Mouse (Mus musculus) bone marrow, adult 2 months (tissue): Measurements from ENCODE around the gene Maco1. TPM values are rescaled to one million over a fixed set of nuclear protein-coding genes. Genes with fewer than 3 reads are reported as not detected.

Experiments used
- H3K27ac ChIP-seq: fragments of 200-500 bp; 2 replicates; pipeline ENCODE4 v1.5.1; 2012; ENCODE audit warnings: low read depth, mild to moderate bottlenecking, control low read depth, inconsistent platforms, low read length; ENCODE audit not compliant: control insufficient read depth, poor library complexity, insufficient read depth
- H3K4me1 ChIP-seq: fragments of 200-500 bp; 2 replicates; pipeline ENCODE4 v1.6.1; 2011; ENCODE audit warnings: low read length; ENCODE audit not compliant: control insufficient read depth, insufficient read depth
- H3K4me3 ChIP-seq: fragments of 200-500 bp; replicated peaks from 2 replicates; pipeline ENCODE3; 2011; ENCODE audit warnings: mild to moderate bottlenecking, low read depth, low read length, control low read depth; ENCODE audit not compliant: control insufficient read depth
- CTCF ChIP-seq: fragments of 200-500 bp; IDR thresholded peaks from 2 replicates; pipeline ENCODE4 v1.5.1; 2011; ENCODE audit warnings: low read length, control low read depth; ENCODE audit not compliant: control insufficient read depth, insufficient read depth
- POLR2A ChIP-seq: fragments of 200-500 bp; IDR thresholded peaks from 2 replicates; pipeline ENCODE4 v1.6.1; 2011; ENCODE audit warnings: low read depth, mild to moderate bottlenecking, control low read depth, low read length, borderline replicate concordance; ENCODE audit not compliant: control insufficient read depth
- WGBS: fragments of 180-500 bp; shearing (Covaris S2); methylation state at CpG from one replicate; pipeline ENCODE4 v1.1.7; 2018; 5-methylcytosine and 5-hydroxymethylcytosine counted together
- polyA plus RNA-seq: library from polyadenylated mRNA; stranded (reverse); fragments of >200 nt; gene quantifications from 2 replicates; pipeline ENCODE4 v1.2.4, GENCODE M21; 2011; ENCODE audit warnings: low replicate concordance; ENCODE audit not compliant: missing spikeins, insufficient read depth, insufficient read length

The Maco1 gene
- polyA plus RNA-seq, 1 experiment = 24.3 TPM

GRCm38 (mm10) chr4:134760793-134761201 is 92.3 kb downstream of the Maco1 start:
- Histone ChIP-seq H3K27ac (peak overlapping the region; percentile 74), H3K4me3 (peak overlapping the region; percentile 13), H3K4me1 (peaks cover 62% of the 10 kb centered on the region)
- WGBS = 18% methylated on average over 9 of the region's 9 CpGs
- no peak for TF ChIP-seq CTCF
- no peak for TF ChIP-seq POLR2A

DNA sequence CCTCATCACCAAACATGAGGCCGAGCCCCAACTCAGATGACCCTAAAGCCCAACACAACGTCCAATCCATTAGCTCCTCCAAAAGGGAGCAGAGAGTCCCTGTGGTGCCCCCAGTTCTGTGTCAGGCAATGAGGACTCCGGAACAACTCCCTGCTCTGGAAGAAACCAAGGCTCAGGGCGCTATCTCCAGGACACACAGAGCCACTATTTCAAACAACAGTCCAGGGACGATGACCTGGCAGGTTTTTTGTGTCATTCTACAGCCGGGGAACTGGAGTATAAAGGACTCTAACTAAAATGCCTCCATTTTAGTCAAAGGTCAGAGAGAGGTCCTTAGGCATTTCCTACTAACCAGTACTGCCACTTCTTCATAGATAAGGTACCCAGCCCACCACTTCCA is 92.9 kb downstream of the Maco1 start:
- Histone ChIP-seq H3K27ac (peak overlapping the region; percentile 74), H3K4me1 (peaks cover 65% of the 10 kb centered on the region), H3K4me3 (no peak overlapping the region)
- TF ChIP-seq CTCF (no peak), POLR2A (no peak)
- 38% methylated on average over 6 of the region's 6 CpGs for WGBS

DNA sequence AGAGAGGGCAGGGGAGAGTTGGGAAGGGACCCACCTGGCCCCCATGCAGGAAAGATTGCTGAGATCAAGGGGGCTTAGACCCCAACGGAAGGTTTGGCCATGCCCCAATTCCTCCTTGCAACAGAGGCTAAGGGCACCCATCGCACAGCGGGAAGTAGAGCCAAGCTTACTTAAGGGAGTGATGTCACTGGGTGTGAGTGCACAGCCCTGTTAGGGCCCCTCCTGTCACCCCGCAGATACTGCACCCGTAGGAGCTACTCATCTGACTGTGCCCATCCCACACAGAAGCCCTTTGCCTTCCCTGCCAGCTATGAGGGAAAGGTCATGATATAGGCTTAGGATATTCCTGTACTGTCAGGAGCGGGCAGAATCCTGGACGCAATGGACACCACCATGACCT is 93.6 kb downstream of the Maco1 start:
- peak overlapping the region; percentile 74 for H3K27ac ChIP-seq
- 37% methylated on average over 7 of the region's 7 CpGs for WGBS
- TF ChIP-seq POLR2A = no peak
- peaks cover 67% of the 10 kb centered on the region for H3K4me1 ChIP-seq
- no peak overlapping the region for H3K4me3 ChIP-seq

DNA sequence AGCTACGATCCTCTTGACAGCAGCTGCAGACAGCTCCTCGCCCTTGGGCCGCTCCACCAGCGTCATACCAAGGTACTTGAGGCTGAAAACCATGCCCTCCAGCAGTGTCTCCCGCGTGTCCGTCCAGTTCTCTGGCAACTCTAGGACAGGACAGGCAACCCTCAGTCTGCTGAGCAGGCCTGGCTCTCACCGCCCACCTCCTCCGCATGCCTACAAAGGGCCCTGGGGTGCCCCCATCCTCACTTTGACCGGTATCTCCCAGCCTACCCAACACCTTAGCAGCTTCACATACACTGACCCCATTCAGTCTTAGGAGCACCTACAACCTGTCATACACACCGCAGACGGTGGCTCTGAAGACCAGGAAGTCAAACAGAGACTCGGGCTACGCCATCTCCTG is 94.2 kb downstream of the Maco1 start:
- peak overlapping the region; percentile 74 for H3K27ac ChIP-seq
- TF ChIP-seq POLR2A (no peak), CTCF (no peak)
- H3K4me1 ChIP-seq = peaks cover 62% of the 10 kb centered on the region
- no peak overlapping the region for H3K4me3 ChIP-seq
- WGBS = 80% methylated on average over 14 of the region's 14 CpGs

DNA sequence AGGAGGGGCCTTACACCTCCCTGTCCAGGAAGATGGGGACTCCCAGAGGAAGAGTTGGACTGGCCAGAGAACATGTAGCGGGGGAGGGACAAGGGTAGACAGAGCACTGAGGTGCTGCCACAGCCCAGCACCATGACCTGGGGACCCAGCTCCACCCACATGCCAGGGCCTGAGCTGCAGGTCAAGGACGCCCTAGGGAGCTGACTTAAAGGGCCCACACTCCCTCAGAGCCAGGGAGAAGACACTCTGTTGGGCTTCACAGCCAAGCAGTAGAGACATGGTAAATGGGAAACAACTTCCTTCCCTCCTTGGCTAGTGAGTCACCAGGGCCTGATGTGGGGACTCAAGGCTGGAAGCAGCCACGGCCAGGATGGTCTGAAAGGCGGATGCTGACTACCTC is 94.8 kb downstream of the Maco1 start:
- WGBS = 51% methylated on average over 4 of the region's 4 CpGs
- H3K27ac ChIP-seq = peak overlapping the region; percentile 44
- no peak for TF ChIP-seq CTCF
- TF ChIP-seq POLR2A = no peak
- peaks cover 62% of the 10 kb centered on the region for H3K4me1 ChIP-seq
- no peak overlapping the region for H3K4me3 ChIP-seq

DNA sequence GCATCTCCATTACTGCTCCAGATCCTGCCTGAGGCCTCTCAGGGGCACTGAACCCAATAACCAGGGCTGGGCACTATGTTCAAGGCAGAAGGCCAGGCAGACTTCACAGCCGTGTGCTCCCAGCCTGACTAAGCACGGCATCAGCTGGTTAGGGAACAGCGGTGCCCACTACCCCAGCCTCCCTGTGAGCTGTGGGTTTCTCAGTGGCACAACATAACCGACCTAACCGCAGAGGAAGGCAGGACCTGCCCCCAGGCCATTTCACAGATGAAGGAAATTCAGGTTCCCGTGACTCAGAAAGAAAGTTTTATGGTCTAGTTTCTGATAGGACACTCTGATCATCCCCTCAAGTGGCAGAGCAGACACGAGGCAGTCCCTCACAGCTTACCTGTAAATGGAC is 96.2 kb downstream of the Maco1 start:
- Histone ChIP-seq H3K4me3 (no peak overlapping the region), H3K27ac (peak overlapping the region; percentile 76), H3K4me1 (peaks cover 63% of the 10 kb centered on the region)
- TF ChIP-seq CTCF = no peak
- TF ChIP-seq POLR2A = no peak
- 9% methylated on average over 7 of the region's 7 CpGs for WGBS

DNA sequence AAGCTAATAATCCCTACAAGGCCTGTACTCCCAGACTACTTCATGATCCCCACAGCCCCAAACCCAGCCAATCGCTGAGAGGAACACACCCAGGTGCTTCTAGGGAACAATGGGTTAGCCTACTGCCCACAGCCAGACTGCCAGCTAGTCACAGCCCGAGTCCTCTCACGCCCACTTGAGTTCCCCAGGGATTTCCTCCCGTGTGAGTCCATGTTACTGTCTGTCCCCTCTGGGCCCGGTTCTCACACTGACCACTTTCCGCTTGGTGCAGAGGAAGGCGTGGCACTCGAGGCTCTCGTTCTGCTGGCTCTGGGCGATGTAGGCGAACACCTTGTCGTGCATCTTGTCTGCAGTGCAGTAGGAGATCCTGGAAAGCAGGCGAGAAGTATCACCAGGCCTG is 98.2 kb downstream of the Maco1 start:
- TF ChIP-seq POLR2A (no peak), CTCF (no peak)
- H3K27ac ChIP-seq = peak overlapping the region; percentile 91
- 65% methylated on average over 13 of the region's 13 CpGs for WGBS
- no peak overlapping the region for H3K4me3 ChIP-seq
- peaks cover 58% of the 10 kb centered on the region for H3K4me1 ChIP-seq

DNA sequence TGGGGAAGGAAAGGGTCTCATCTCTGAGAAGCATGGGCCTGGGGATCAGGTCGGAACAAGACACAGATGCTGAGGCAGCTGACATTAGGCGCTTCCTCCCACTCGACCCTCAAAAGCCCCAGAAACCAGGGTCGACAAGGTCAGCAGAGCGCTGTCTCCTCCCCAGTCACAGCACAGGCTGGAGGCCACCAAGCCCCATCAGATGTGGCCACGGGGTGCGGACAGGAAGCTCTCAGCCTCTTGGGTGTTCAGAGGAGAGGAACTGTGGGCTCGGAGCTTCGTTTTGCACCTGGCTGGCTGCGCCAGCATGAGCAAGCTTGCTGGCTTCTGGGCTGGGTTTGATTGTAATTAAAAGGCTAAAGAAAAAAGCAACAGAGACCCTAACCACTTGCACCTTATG is 98.8 kb downstream of the Maco1 start:
- TF ChIP-seq CTCF (no peak), POLR2A (no peak; the same call in 1 of the 2 replicates)

GRCm38 (mm10) chr4:134753516-134754261 is 99.5 kb downstream of the Maco1 start:
- Histone ChIP-seq H3K27ac (peak overlapping the region; percentile 91), H3K4me1 (peaks cover 47% of the 10 kb centered on the region), H3K4me3 (no peak overlapping the region)
- TF ChIP-seq POLR2A = peak; percentile 24; the same call in 1 of the 2 replicates
- no peak for TF ChIP-seq CTCF
- 25% methylated on average over 17 of the region's 17 CpGs for WGBS

More for the DNA sequence above, 98.8 kb downstream of the Maco1 start:
- Histone ChIP-seq H3K27ac (peak overlapping the region; percentile 91), H3K4me1 (peaks cover 54% of the 10 kb centered on the region), H3K4me3 (no peak overlapping the region)
- WGBS = 21% methylated on average over 10 of the region's 10 CpGs
